Mouse (Mus musculus): ENCODE data around the gene Fam102a.

Gene Fam102a

GRCm38 (mm10) chr2:32547964-32548739 is 13.0 kb downstream of the Fam102a start:
- DNase-seq: no peak

- no peak for DNase-seq
Observed at GRCm38 (mm10) chr2:32549171-32549570, 14.0 kb downstream of the Fam102a start.

GRCm38 (mm10) chr2:32549764-32550163 is 14.6 kb downstream of the Fam102a start:
- no peak for DNase-seq

- DNase-seq: no peak
Observed at GRCm38 (mm10) chr2:32551236-32551635, 16.1 kb downstream of the Fam102a start.

- DNase-seq: no peak
Observed at GRCm38 (mm10) chr2:32553592-32554148, 18.5 kb downstream of the Fam102a start.

- no peak for DNase-seq
Observed at GRCm38 (mm10) chr2:32555484-32555883, 20.4 kb downstream of the Fam102a start.

GRCm38 (mm10) chr2:32556019-32556418 is 20.9 kb downstream of the Fam102a start:
- no peak for DNase-seq

GRCm38 (mm10) chr2:32559570-32559969 is 24.4 kb downstream of the Fam102a start:
- DNase-seq: no peak

GRCm38 (mm10) chr2:32566536-32567063 is 31.5 kb downstream of the Fam102a start:
- peak; percentile 56 for DNase-seq

GRCm38 (mm10) chr2:32568149-32568548 is 33.0 kb downstream of the Fam102a start:
- no peak for DNase-seq

GRCm38 (mm10) chr2:32568941-32569340 is 33.8 kb downstream of the Fam102a start:
- DNase-seq: no peak

GRCm38 (mm10) chr2:32570698-32571494 is 35.8 kb downstream of the Fam102a start, which contains the start of gene Dpm2:
Dpm2 (plus strand) TSS chr2:32570858.
- DNase-seq: peak; percentile 87

GRCm38 (mm10) chr2:32572196-32572595 is 37.1 kb downstream of the Fam102a start:
- DNase-seq: no peak

GRCm38 (mm10) chr2:32574497-32574896 is 39.4 kb downstream of the Fam102a start, which contains the start of gene Pip5kl1:
Pip5kl1 (plus strand) TSS chr2:32574797.
- no peak for DNase-seq

GRCm38 (mm10) chr2:32574901-32575585 is 39.9 kb downstream of the Fam102a start:
- peak; percentile 69 for DNase-seq

GRCm38 (mm10) chr2:32575586-32576160 is 40.5 kb downstream of the Fam102a start, which contains the start of gene 9430097D07Rik:
9430097D07Rik (minus strand) TSS chr2:32575684.
- DNase-seq: peak; percentile 71

- DNase-seq: no peak
Observed at GRCm38 (mm10) chr2:32576532-32576931, 41.4 kb downstream of the Fam102a start.

- DNase-seq: peak; percentile 62
Observed at GRCm38 (mm10) chr2:32578146-32579046, 43.3 kb downstream of the Fam102a start.

- peak; percentile 64 for DNase-seq
Observed at GRCm38 (mm10) chr2:32581450-32582095, 46.4 kb downstream of the Fam102a start.

All from right cerebral cortex, postnatal 14 days (tissue).